Mouse (Mus musculus): ENCODE measurements around the gene Nras.

DNA sequence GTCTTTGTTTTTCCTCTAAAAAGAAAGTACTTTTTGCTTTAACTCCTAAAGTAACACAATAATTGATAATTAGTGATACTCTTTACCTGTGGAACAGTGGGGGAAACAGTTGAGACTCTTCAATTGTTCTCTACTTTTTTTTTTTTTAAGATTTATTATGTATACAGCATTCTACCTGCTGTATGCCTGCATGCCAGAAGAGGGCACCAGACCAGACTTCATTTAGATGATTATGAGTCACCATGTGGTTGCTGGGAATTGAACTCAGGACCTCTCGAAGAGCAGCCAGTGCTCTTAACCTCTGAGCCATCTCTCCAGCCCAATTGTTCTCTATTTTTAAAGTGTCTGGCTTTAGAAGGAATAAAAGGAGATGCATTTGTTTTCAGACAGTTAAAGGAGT lies 31.9 kb upstream of the Nras start:
- no peak for TF ChIP-seq CTCF (IDR thresholded peaks at IDR 0.05; ENCODE audit: borderline replicate concordance, insufficient read depth, low read length)
- TF ChIP-seq POLR2A (IDR thresholded peaks at IDR 0.05; ENCODE audit: low read depth, low read length): no peak

Data from embryonic fibroblast, embryonic 13.5 days (primary cell).